8 mouse cellular contexts compared by ENCODE assay signal in the genomic region with DNA sequence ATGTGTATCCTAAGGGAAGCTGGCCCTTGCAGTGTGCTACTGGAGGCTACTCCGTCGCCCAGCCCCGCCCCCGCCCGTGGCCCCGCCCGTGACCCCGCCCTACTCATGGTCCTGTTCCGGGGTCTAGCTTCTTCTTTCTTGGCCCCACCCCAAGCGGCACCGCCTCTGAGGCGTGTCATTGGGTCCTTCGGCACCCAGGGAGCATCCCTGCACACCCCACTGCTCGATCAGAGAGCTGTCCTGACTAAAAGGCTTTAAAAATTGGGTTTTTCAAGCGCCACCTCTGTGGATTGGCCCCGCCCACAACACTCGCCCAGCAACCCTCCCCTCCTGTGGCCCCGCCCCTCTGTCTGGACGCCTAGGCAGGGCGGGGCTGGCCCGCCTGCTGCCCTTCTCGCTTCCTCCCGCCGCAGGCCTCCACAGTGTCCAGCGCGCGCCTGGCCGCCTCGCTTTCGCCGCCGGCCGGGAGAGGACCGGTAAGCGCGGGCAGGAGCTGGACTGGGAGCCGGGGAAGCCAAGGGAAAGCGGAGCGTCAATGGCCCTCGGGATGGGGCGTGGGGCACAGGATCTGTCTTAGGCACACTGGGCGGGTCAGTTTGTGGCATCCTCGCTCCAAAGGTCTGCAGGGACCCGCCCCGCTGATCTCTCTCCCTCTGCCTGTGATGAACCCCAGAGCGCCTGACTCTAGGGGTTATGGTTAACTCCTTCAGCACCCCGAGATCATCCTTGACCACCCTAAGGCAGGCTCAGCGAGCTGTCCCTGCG. TPM values are rescaled to one million over a fixed set of nuclear protein-coding genes. Genes with fewer than 3 reads are reported as not detected.
DNase-seq lines count a peak whose midpoint lies in the region; ATAC-seq and TF ChIP-seq lines count a peak whose summit lies in the region.

A gene (plus strand): TSS at position 193 of the 765 bp plus-strand sequence.

- no peak for TF ChIP-seq CTCF in E14TG2a.4 (conservative IDR thresholded peaks at IDR 0.05; ENCODE audit: low read length)

- H3K9ac ChIP-seq in forebrain, embryonic 13.5 days, result peak within 1 kb of the TSS; percentile 68
- peak within 1 kb of the TSS; percentile 73 for H3K9ac ChIP-seq in neural tube, embryonic 15.5 days (replicated peaks)

- DNase-seq in c-Kit-positive CD71-positive TER-119-positive erythroid progenitor cells, embryonic 14.5 days (ENCODE audit: low spot score), result peak; percentile 89
- DNase-seq in heart, postnatal 10 days, result peak; percentile 95 to 96
- peak; percentile 88 for DNase-seq in layer of hippocampus, adult 11-12 months (ENCODE audit: low spot score)
- DNase-seq in lung, adult 18-20 months, result peak; percentile 91 to 94
- DNase-seq in testis, postnatal 14 days (ENCODE audit: low spot score), result peak; percentile 85

- H3K36me3 ChIP-seq in E14TG2a.4 (ENCODE audit: insufficient read depth, low read length), result no peaks in the 10 kb centered on the region
- H3K36me3 ChIP-seq in forebrain, embryonic 13.5 days (ENCODE audit: poor library complexity, severe bottlenecking), result no peaks in the 10 kb centered on the region
- no peaks in the 10 kb centered on the region for H3K36me3 ChIP-seq in neural tube, embryonic 15.5 days

- peaks cover 9% of the 10 kb centered on the region for H3K4me1 ChIP-seq in E14TG2a.4 (replicated peaks; ENCODE audit: low read depth, low read length)
- H3K4me1 ChIP-seq in forebrain, embryonic 13.5 days, result peaks cover 5% of the 10 kb centered on the region; the same call in 1 of the 2 replicates
- H3K4me1 ChIP-seq in neural tube, embryonic 15.5 days, result peaks cover 21% of the 10 kb centered on the region

- 1% methylated on average over 49 of the region's 49 CpGs for WGBS in forebrain, embryonic 13.5 days
- WGBS in neural tube, embryonic 15.5 days, result 1% methylated on average over 49 of the region's 49 CpGs

- no peak within 1 kb of the TSS for H3K27ac ChIP-seq in forebrain, embryonic 13.5 days
- H3K27ac ChIP-seq in neural tube, embryonic 15.5 days (replicated peaks), result peak within 1 kb of the TSS; percentile 41; the same call in 1 of the 2 replicates

- peaks cover 22% of the 10 kb centered on the region for H3K27me3 ChIP-seq in E14TG2a.4 (ENCODE audit: insufficient read depth, low read length)
- H3K27me3 ChIP-seq in forebrain, embryonic 13.5 days, result peaks cover 11% of the 10 kb centered on the region
- H3K27me3 ChIP-seq in neural tube, embryonic 15.5 days (replicated peaks), result no peaks in the 10 kb centered on the region

- no peaks in the 10 kb centered on the region for H3K9me3 ChIP-seq in E14TG2a.4 (ENCODE audit: low read length)
- no peaks in the 10 kb centered on the region for H3K9me3 ChIP-seq in forebrain, embryonic 13.5 days (replicated peaks)
- H3K9me3 ChIP-seq in neural tube, embryonic 15.5 days (replicated peaks), result no peaks in the 10 kb centered on the region

- H3K4me3 ChIP-seq in E14TG2a.4 (replicated peaks; ENCODE audit: low read length), result peak within 1 kb of the TSS; percentile 86
- peak within 1 kb of the TSS; percentile 56 for H3K4me3 ChIP-seq in forebrain, embryonic 13.5 days
- H3K4me3 ChIP-seq in neural tube, embryonic 15.5 days (replicated peaks), result peak within 1 kb of the TSS; percentile 68

- intact Hi-C loops in heart, postnatal 10 days (cut with DNase I), result no loop called here

- peak; percentile 90 for ATAC-seq in forebrain, embryonic 13.5 days
- peak; percentile 90 for ATAC-seq in neural tube, embryonic 15.5 days (ENCODE audit: low FRiP score)

- H3K4me2 ChIP-seq in forebrain, embryonic 13.5 days, result peak within 1 kb of the TSS; percentile 74
- peak within 1 kb of the TSS; percentile 84 for H3K4me2 ChIP-seq in neural tube, embryonic 15.5 days

RNA-seq across cellular contexts. Expression of the gene that starts here (rescaled TPM):
- polyA plus RNA-seq in forebrain, embryonic 13.5 days (2015; fragmentation: Nextera tagmentation; extraction: Ambion mirVana), result 1.7 and 1.9 TPM in 2 replicates
- total RNA-seq in heart, postnatal 10 days (2021), result 10 to 100 TPM; 38.5 to 40.4 TPM
- polyA plus RNA-seq in neural tube, embryonic 15.5 days (2015; fragmentation: Nextera tagmentation; extraction: Ambion mirVana), result 8.2 TPM in 2 replicates
